Mouse (Mus musculus) cortical plate, adult 2 months (tissue): ENCODE measurements around the gene Klf5.

Experiments
- CTCF ChIP-seq: fragments of 200-500 bp; IDR thresholded peaks from 2 replicates; pipeline ENCODE4 v1.5.1; 2011; ENCODE audit warnings: mild to moderate bottlenecking, control low read depth, low read length; ENCODE audit not compliant: insufficient read depth; ENCODE audit errors: extremely low read depth
- POLR2A ChIP-seq: fragments of 200-500 bp; IDR thresholded peaks from 2 replicates; pipeline ENCODE4 v1.6.1; 2011; ENCODE audit warnings: mild to moderate bottlenecking, low read length, control low read depth; ENCODE audit not compliant: insufficient read depth; ENCODE audit errors: extremely low read depth

DNA sequence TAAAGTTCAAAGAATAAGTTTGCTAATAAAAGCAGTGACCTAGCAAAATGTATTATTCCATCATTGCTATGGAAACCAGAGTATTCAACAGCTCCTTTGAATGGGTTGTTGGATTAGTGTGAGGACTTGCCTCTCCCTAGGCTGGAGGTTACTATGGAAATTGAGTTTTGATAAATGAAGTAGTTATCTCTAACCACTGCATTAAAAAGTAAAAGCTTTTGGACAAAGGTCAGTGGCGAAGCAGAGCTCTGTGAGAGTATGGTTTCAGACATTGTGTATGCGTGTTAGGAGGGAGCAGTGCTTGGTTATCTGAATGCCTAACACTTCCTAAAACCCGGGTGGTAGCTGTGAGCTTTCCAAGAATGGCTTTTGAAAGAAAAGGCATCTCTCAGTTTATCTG is 5.9 kb downstream of the Klf5 start:
- TF ChIP-seq CTCF (no peak), POLR2A (no peak)
